Mouse (Mus musculus) midbrain, embryonic 16.5 days (tissue): Measurements from ENCODE around the gene Tmem115. TPM values are rescaled to one million over a fixed set of nuclear protein-coding genes. Genes with fewer than 3 reads are reported as not detected.
"Not testable (repeated sequence)": the region's sequence is repeated elsewhere in the genome, so short reads cannot be mapped to it uniquely, and the experiment has no call there.

ENCODE experiments used
- ATAC-seq: fragments of 200-750 bp; cut with Nextera tagmentation; 2 replicates; pipeline ENCODE4 v1.8.0; 2017; ENCODE audit warnings: moderate TSS enrichment
- H3K27ac ChIP-seq: fragments of 300-500 bp; sonication (generic); 2 replicates; pipeline ENCODE4 v1.5.1; 2014; ENCODE audit warnings: mild to moderate bottlenecking, low read length, mixed read lengths
- H3K27me3 ChIP-seq: fragments of 300-500 bp; sonication (generic); 2 replicates; pipeline ENCODE4 v1.6.1; 2014; ENCODE audit warnings: low read depth, low read length, mixed read lengths; ENCODE audit not compliant: control insufficient read depth, insufficient read depth
- H3K36me3 ChIP-seq: fragments of 300-500 bp; sonication (generic); 2 replicates; pipeline ENCODE4 v1.6.1; 2014; ENCODE audit warnings: mild to moderate bottlenecking, low read length, moderate library complexity, mixed read lengths; ENCODE audit not compliant: control insufficient read depth, insufficient read depth
- H3K4me1 ChIP-seq: fragments of 300-500 bp; sonication (generic); 2 replicates; pipeline ENCODE4 v1.6.1; 2014; ENCODE audit warnings: mild to moderate bottlenecking, low read length, mixed read lengths; ENCODE audit not compliant: control insufficient read depth, insufficient read depth
- H3K4me2 ChIP-seq: fragments of 300-500 bp; sonication (generic); 2 replicates; pipeline ENCODE4 v1.6.1; 2014; ENCODE audit warnings: mild to moderate bottlenecking, low read length, mixed read lengths
- H3K4me3 ChIP-seq: fragments of 300-500 bp; sonication (generic); 2 replicates; pipeline ENCODE4 v1.5.1; 2014; ENCODE audit warnings: low read depth, mild to moderate bottlenecking, low read length, moderate library complexity, mixed read lengths
- H3K9ac ChIP-seq: fragments of 300-500 bp; sonication (generic); 2 replicates; pipeline ENCODE4 v1.6.1; 2014; ENCODE audit warnings: low read depth, low read length, mixed read lengths
- H3K9me3 ChIP-seq: fragments of 300-500 bp; sonication (generic); replicated peaks from 2 replicates; pipeline ENCODE4 v1.6.1; 2014; ENCODE audit warnings: mild to moderate bottlenecking, low read length, mixed read lengths; ENCODE audit not compliant: control insufficient read depth, poor library complexity, severe bottlenecking
- WGBS: fragments of 180-500 bp; shearing (Covaris S2); extraction: QIAGEN DNeasy Blood & Tissue Kit; methylation state at CpG from one replicate; pipeline ENCODE4 v1.1.7; 2014; 5-methylcytosine and 5-hydroxymethylcytosine counted together
- polyA plus RNA-seq: library from polyadenylated mRNA; unstranded; fragments of >200 nt; fragmentation: Nextera tagmentation; extraction: Ambion mirVana; gene quantifications from 2 replicates; pipeline ENCODE4 v1.2.1, GENCODE M21; 2015

Gene Tmem115
- polyA plus RNA-seq, 1 experiment from 2014 or later, result 45.2 TPM

- Histone ChIP-seq H3K4me2 (peak within 1 kb of the TSS; percentile 90), H3K27ac (peak within 1 kb of the TSS; percentile 79), H3K9ac (peak within 1 kb of the TSS; percentile 90), H3K4me1 (peaks cover 25% of the 10 kb centered on the region), H3K4me3 (peak within 1 kb of the TSS; percentile 93), H3K36me3 (peaks cover 25% of the 10 kb centered on the region), H3K27me3 (no peaks in the 10 kb centered on the region), H3K9me3 (no peaks in the 10 kb centered on the region)
- ATAC-seq, result peak; percentile 96
- under 1% methylated on average over 35 of the region's 46 CpGs for WGBS
Measured at GRCm38 (mm10) chr9:107563029-107563581, 29.4 kb downstream of the Tmem115 start, which contains the start of gene Tusc2. Gene Tusc2, plus strand, starts transcription at chr9:107563255.

GRCm38 (mm10) chr9:107565556-107565955 is 31.8 kb downstream of the Tmem115 start:
- not testable (repeated sequence) for H3K9ac ChIP-seq, H3K9me3 ChIP-seq, H3K4me3 ChIP-seq, H3K27ac ChIP-seq, H3K36me3 ChIP-seq, ATAC-seq, H3K27me3 ChIP-seq, H3K4me2 ChIP-seq
- WGBS, result 49% methylated on average over 5 of the region's 5 CpGs
- peaks cover 36% of the 10 kb centered on the region for H3K4me1 ChIP-seq

GRCm38 (mm10) chr9:107566041-107566709 is 32.4 kb downstream of the Tmem115 start:
- peaks cover 42% of the 10 kb centered on the region for H3K4me1 ChIP-seq
- no peak for ATAC-seq
- no peak overlapping the region for H3K9ac ChIP-seq
- no peak overlapping the region for H3K4me3 ChIP-seq
- no peak overlapping the region; the same call in 1 of the 2 replicates for H3K27ac ChIP-seq
- H3K27me3 ChIP-seq, result no peaks in the 10 kb centered on the region
- WGBS, result 61% methylated on average over 15 of the region's 15 CpGs
- H3K36me3 ChIP-seq, result peaks cover 7% of the 10 kb centered on the region
- no peaks in the 10 kb centered on the region for H3K9me3 ChIP-seq
- no peak overlapping the region for H3K4me2 ChIP-seq

GRCm38 (mm10) chr9:107566855-107567254 is 33.1 kb downstream of the Tmem115 start:
- WGBS, result 69% methylated on average over 3 of the region's 3 CpGs
- Histone ChIP-seq H3K36me3 (peaks cover 3% of the 10 kb centered on the region; the same call in 1 of the 2 replicates), H3K4me1 (peaks cover 47% of the 10 kb centered on the region), H3K4me3 (no peak overlapping the region), H3K27ac (0 out of 2 replicates have a peak overlapping the region, but pooled peaks have one; percentile 14), H3K4me2 (no peak overlapping the region), H3K27me3 (no peaks in the 10 kb centered on the region), H3K9me3 (no peaks in the 10 kb centered on the region), H3K9ac (no peak overlapping the region)
- ATAC-seq, result no peak

GRCm38 (mm10) chr9:107567702-107568319 is 34.1 kb downstream of the Tmem115 start, which contains the start of gene Hyal2:
Gene Hyal2, plus strand, starts transcription at chr9:107567945.
- H3K9me3 ChIP-seq, result no peaks in the 10 kb centered on the region
- H3K36me3 ChIP-seq, result peaks cover 9% of the 10 kb centered on the region; the same call in 1 of the 2 replicates
- H3K27ac ChIP-seq, result peak within 1 kb of the TSS; percentile 92
- no peaks in the 10 kb centered on the region for H3K27me3 ChIP-seq
- 5% methylated on average over 18 of the region's 18 CpGs for WGBS
- H3K4me2 ChIP-seq, result peak within 1 kb of the TSS; percentile 93
- H3K4me3 ChIP-seq, result peak within 1 kb of the TSS; percentile 84
- no peak for ATAC-seq
- peaks cover 46% of the 10 kb centered on the region for H3K4me1 ChIP-seq
- peak within 1 kb of the TSS; percentile 88 for H3K9ac ChIP-seq

- peaks cover 44% of the 10 kb centered on the region for H3K4me1 ChIP-seq
- ATAC-seq, result peak; percentile 90
- peak overlapping the region; percentile 92 for H3K27ac ChIP-seq
- no peaks in the 10 kb centered on the region for H3K9me3 ChIP-seq
- peak overlapping the region; percentile 93 for H3K4me2 ChIP-seq
- no peaks in the 10 kb centered on the region for H3K27me3 ChIP-seq
- WGBS, result under 1% methylated on average over 41 of the region's 41 CpGs
- peaks cover 10% of the 10 kb centered on the region; the same call in 1 of the 2 replicates for H3K36me3 ChIP-seq
- H3K9ac ChIP-seq, result peak overlapping the region; percentile 88
- peak overlapping the region; percentile 84 for H3K4me3 ChIP-seq
Measured at GRCm38 (mm10) chr9:107568331-107569261, 34.9 kb downstream of the Tmem115 start.

- Histone ChIP-seq H3K4me3 (peak overlapping the region; percentile 84), H3K27me3 (no peaks in the 10 kb centered on the region), H3K4me1 (peaks cover 37% of the 10 kb centered on the region), H3K27ac (peak overlapping the region; percentile 92), H3K36me3 (peaks cover 12% of the 10 kb centered on the region; the same call in 1 of the 2 replicates), H3K4me2 (peak overlapping the region; percentile 93), H3K9ac (peak overlapping the region; percentile 88), H3K9me3 (no peaks in the 10 kb centered on the region)
- ATAC-seq, result peak; percentile 16
- WGBS, result under 1% methylated on average over 23 of the region's 23 CpGs
Measured at GRCm38 (mm10) chr9:107569270-107569669, 35.5 kb downstream of the Tmem115 start.

- peak overlapping the region; percentile 92 for H3K27ac ChIP-seq
- peak overlapping the region; percentile 88 for H3K9ac ChIP-seq
- H3K27me3 ChIP-seq, result no peaks in the 10 kb centered on the region
- WGBS, result 42% methylated on average over 13 of the region's 13 CpGs
- H3K4me1 ChIP-seq, result peaks cover 36% of the 10 kb centered on the region
- peak overlapping the region; percentile 93 for H3K4me2 ChIP-seq
- no peaks in the 10 kb centered on the region for H3K9me3 ChIP-seq
- H3K4me3 ChIP-seq, result peak overlapping the region; percentile 84
- no peak for ATAC-seq
- H3K36me3 ChIP-seq, result peaks cover 14% of the 10 kb centered on the region; the same call in 1 of the 2 replicates
Measured at GRCm38 (mm10) chr9:107570016-107570415, 36.3 kb downstream of the Tmem115 start.
